Mouse (Mus musculus): ENCODE measurements around the gene Plcl1.
"Not testable (repeated sequence)": the region's sequence is repeated elsewhere in the genome, so short reads cannot be mapped to it uniquely, and the experiment has no call there.

DNA sequence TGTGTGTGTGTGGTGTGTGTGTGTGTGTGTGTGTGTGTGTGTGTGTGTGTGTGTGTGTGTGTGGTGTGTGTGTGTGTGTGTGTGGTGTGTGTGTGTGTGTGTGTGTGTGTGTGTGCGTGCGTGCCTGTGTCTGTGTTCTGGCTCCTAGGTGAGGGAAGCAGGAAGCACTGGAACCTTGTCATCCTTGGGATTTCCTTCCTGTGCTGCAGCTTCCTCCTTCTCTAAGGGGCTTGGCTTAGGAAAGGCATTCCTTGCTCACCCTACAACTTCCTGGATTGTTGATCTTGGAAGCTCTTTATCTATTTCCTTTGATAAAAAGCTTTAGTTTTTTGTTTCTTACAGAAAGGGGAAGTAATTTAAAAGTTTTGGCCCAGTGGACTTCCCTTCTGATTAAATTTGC, 107.1 kb downstream of the Plcl1 start:
- not testable (repeated sequence) for TF ChIP-seq POLR2A, CTCF (IDR thresholded peaks at IDR 0.05; ENCODE audit: insufficient read depth, low read depth, low read length)
